Mouse (Mus musculus): ENCODE data around the gene Nadsyn1.

Gene Nadsyn1

GRCm38 (mm10) chr7:143822375-143823265 lies at the start of gene Nadsyn1, which contains the start of gene Dhcr7:
Gene Nadsyn1, minus strand, starts transcription at chr7:143822849.
Gene Dhcr7, plus strand, starts transcription at chr7:143823145.
- DNase-seq, result peak; percentile 99

GRCm38 (mm10) chr7:143868874-143869273 lies 46.2 kb upstream of the Nadsyn1 start:
- DNase-seq, result no peak

- no peak for DNase-seq
Observed at GRCm38 (mm10) chr7:143866538-143866937, 43.9 kb upstream of the Nadsyn1 start, which contains the start of gene Gm498. Gene Gm498, plus strand, starts transcription at chr7:143866838.

- DNase-seq, result peak; percentile 78
Observed at GRCm38 (mm10) chr7:143848768-143849482, 26.3 kb upstream of the Nadsyn1 start.

GRCm38 (mm10) chr7:143848127-143848767 lies 25.6 kb upstream of the Nadsyn1 start:
- DNase-seq, result no peak

GRCm38 (mm10) chr7:143841301-143841700 lies 18.7 kb upstream of the Nadsyn1 start:
- DNase-seq, result no peak

GRCm38 (mm10) chr7:143840121-143840520 lies 17.5 kb upstream of the Nadsyn1 start:
- DNase-seq, result no peak

GRCm38 (mm10) chr7:143837705-143838358 lies 15.2 kb upstream of the Nadsyn1 start:
- DNase-seq, result no peak

GRCm38 (mm10) chr7:143834972-143835371 lies 12.3 kb upstream of the Nadsyn1 start:
- DNase-seq, result no peak

- DNase-seq, result no peak
Observed at GRCm38 (mm10) chr7:143834316-143834715, 11.7 kb upstream of the Nadsyn1 start.

GRCm38 (mm10) chr7:143833581-143834190 lies 11.0 kb upstream of the Nadsyn1 start:
- DNase-seq, result no peak

- no peak for DNase-seq
Observed at GRCm38 (mm10) chr7:143832611-143833010, 10.0 kb upstream of the Nadsyn1 start.

- DNase-seq, result no peak
Observed at GRCm38 (mm10) chr7:143832196-143832595, 9.5 kb upstream of the Nadsyn1 start.

- no peak for DNase-seq
Observed at GRCm38 (mm10) chr7:143830399-143830798, 7.8 kb upstream of the Nadsyn1 start.

- peak; percentile 96 for DNase-seq
Observed at GRCm38 (mm10) chr7:143829504-143830331, 7.1 kb upstream of the Nadsyn1 start.

GRCm38 (mm10) chr7:143826985-143827384 lies 4.3 kb upstream of the Nadsyn1 start:
- DNase-seq, result no peak

GRCm38 (mm10) chr7:143823266-143823605 lies 587 bp upstream of the Nadsyn1 start:
- DNase-seq, result peak; percentile 23

- peak; percentile 22 for DNase-seq
Observed at GRCm38 (mm10) chr7:143821241-143821640, 1.4 kb downstream of the Nadsyn1 start.

- DNase-seq, result no peak
Observed at GRCm38 (mm10) chr7:143819201-143819600, 3.4 kb downstream of the Nadsyn1 start.

- no peak for DNase-seq
Observed at GRCm38 (mm10) chr7:143808909-143809308, 13.7 kb downstream of the Nadsyn1 start.

GRCm38 (mm10) chr7:143805199-143805624 lies 17.4 kb downstream of the Nadsyn1 start:
- no peak for DNase-seq

All from kidney, adult 11 months (tissue).